Mouse (Mus musculus): ENCODE results near the gene Als2cr12. TPM values are rescaled to one million over a fixed set of nuclear protein-coding genes. Genes with fewer than 3 reads are reported as not detected.

Als2cr12 gene
- polyA plus RNA-seq, 1 experiment, result 0.47 TPM

DNA sequence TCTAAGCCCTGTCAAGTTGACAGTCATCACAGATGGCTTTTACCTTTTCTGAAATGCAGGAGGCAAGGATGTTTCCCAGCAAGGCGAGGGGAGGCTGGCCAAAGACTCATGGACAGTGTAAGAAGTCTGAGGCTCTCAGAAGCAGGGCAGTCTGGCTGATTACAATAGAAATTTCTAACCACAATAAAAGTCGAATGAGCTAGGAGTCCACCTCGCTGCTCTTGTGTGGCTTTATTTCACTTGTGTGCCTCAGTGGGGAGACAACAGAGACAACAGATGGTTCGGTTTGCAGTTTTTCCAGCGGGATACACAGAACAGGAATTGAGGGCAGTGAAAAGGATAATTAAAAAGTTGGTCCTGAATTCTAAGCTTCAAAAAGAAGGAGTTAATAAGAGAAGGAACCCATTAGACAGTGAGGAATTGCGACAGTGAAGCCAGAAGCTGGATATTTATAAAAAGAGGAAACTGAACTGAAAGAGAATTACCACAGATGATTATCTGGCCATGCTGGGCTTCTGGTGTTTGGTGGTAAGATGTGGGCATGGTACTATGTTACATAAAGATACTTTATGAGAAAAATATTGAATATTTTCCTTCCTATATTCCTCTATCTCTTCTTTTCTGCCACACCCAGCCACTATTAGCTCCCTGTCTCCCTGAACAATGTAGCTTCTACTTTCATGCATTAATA lies 77.7 kb downstream of the Als2cr12 start:
- 72% methylated on average over 6 of the region's 6 CpGs for WGBS
- Histone ChIP-seq H3K27ac (ENCODE audit: insufficient read depth, low read depth, low read length) (no peak overlapping the region), H3K4me3 (ENCODE audit: low read depth, low read length) (no peak overlapping the region), H3K36me3 (ENCODE audit: control insufficient read depth, insufficient read depth, low read length) (no peaks in the 10 kb centered on the region), H3K27me3 (ENCODE audit: control insufficient read depth, insufficient read depth, low read length) (no peaks in the 10 kb centered on the region), H3K4me1 (ENCODE audit: control insufficient read depth, insufficient read depth, insufficient read length, low read length) (peaks cover 9% of the 10 kb centered on the region; the same call in 1 of the 2 replicates)
- TF ChIP-seq CTCF (IDR thresholded peaks at IDR 0.05; ENCODE audit: extremely low read depth, insufficient read length, insufficient replicate concordance, low read depth, low read length) (no peak), POLR2A (IDR thresholded peaks at IDR 0.05; ENCODE audit: low read depth, low read length) (no peak)

DNA sequence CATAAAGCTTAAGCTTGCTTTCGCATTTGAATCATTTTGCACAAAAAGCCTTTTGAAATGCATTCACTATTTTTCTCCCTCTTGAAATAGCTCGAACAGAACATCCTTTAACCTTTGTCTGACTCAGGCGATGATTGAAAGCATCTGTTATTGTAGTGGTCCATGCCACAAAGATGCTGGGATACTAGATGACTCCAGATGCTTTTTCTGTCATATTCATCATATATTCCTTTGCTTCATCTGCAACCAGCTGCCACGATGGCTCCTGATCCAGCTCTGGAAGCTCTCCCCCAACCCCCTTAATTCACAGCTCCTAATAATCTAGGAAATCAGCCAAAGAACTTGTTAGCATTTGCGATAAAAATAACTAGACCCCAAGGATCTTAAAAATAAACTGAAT lies 78.7 kb downstream of the Als2cr12 start:
- Histone ChIP-seq H3K4me3 (ENCODE audit: low read depth, low read length) (no peak overlapping the region), H3K36me3 (ENCODE audit: control insufficient read depth, insufficient read depth, low read length) (no peaks in the 10 kb centered on the region), H3K27me3 (ENCODE audit: control insufficient read depth, insufficient read depth, low read length) (no peaks in the 10 kb centered on the region), H3K27ac (ENCODE audit: insufficient read depth, low read depth, low read length) (no peak overlapping the region), H3K4me1 (ENCODE audit: control insufficient read depth, insufficient read depth, insufficient read length, low read length) (peaks cover 9% of the 10 kb centered on the region; the same call in 1 of the 2 replicates)
- WGBS, result 76% methylated on average over 5 of the region's 5 CpGs
- TF ChIP-seq CTCF (IDR thresholded peaks at IDR 0.05; ENCODE audit: extremely low read depth, insufficient read length, insufficient replicate concordance, low read depth, low read length) (no peak), POLR2A (IDR thresholded peaks at IDR 0.05; ENCODE audit: low read depth, low read length) (no peak)

DNA sequence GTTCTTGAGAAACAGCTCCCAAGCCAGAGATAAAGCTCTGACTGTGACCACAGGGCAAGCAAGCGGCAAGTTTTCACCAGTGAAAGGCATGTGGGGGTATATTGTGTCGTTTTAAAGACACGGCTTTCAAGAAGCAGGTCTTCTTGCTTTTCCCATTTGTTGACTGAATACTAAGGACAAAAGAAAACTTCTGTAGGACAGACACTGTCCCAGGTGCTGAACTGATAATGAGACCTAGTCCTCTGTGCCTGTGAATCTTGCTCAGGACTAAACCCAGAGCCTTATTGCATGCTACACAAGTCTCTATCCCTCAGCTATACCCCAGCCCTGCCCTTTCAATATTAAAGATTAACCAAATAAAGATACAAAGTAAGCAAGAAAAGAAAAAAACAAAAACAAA lies 79.6 kb downstream of the Als2cr12 start:
- H3K27ac ChIP-seq (ENCODE audit: insufficient read depth, low read depth, low read length), result peak overlapping the region; percentile 84
- no peaks in the 10 kb centered on the region for H3K36me3 ChIP-seq (ENCODE audit: control insufficient read depth, insufficient read depth, low read length)
- H3K4me3 ChIP-seq (ENCODE audit: low read depth, low read length), result no peak overlapping the region
- peaks cover 8% of the 10 kb centered on the region; the same call in 1 of the 2 replicates for H3K4me1 ChIP-seq (ENCODE audit: control insufficient read depth, insufficient read depth, insufficient read length, low read length)
- 62% methylated on average over 3 of the region's 3 CpGs for WGBS
- no peaks in the 10 kb centered on the region for H3K27me3 ChIP-seq (ENCODE audit: control insufficient read depth, insufficient read depth, low read length)
- TF ChIP-seq POLR2A (IDR thresholded peaks at IDR 0.05; ENCODE audit: low read depth, low read length), result no peak
- TF ChIP-seq CTCF (IDR thresholded peaks at IDR 0.05; ENCODE audit: extremely low read depth, insufficient read length, insufficient replicate concordance, low read depth, low read length), result no peak

DNA sequence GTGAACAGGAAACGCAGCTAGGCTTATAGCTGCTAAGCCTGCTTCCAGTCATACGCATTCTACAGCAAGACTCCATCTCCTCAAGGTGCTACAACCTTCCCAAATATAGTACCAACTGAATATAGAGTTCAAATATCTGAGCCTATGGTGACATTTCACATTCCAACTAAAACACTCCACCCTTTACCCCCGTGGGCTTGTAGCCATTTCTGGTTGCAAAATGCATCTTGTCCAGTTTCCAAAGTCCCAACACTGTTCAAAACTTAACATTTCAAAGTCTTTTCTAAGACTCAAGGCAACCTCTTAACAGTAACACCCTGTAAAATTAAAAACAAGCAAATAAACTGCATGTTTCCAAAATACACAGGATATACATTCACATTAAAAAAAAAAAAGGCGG lies 80.6 kb downstream of the Als2cr12 start:
- H3K36me3 ChIP-seq (ENCODE audit: control insufficient read depth, insufficient read depth, low read length), result no peaks in the 10 kb centered on the region
- peak overlapping the region; percentile 15; the same call in 1 of the 2 replicates for H3K4me3 ChIP-seq (ENCODE audit: low read depth, low read length)
- H3K4me1 ChIP-seq (ENCODE audit: control insufficient read depth, insufficient read depth, insufficient read length, low read length), result peaks cover 11% of the 10 kb centered on the region; the same call in 1 of the 2 replicates
- no peaks in the 10 kb centered on the region for H3K27me3 ChIP-seq (ENCODE audit: control insufficient read depth, insufficient read depth, low read length)
- TF ChIP-seq CTCF (IDR thresholded peaks at IDR 0.05; ENCODE audit: extremely low read depth, insufficient read length, insufficient replicate concordance, low read depth, low read length) (no peak), POLR2A (IDR thresholded peaks at IDR 0.05; ENCODE audit: low read depth, low read length) (no peak)
- 78% methylated on average over 4 of the region's 4 CpGs for WGBS
- peak overlapping the region; percentile 88 for H3K27ac ChIP-seq (ENCODE audit: insufficient read depth, low read depth, low read length)

DNA sequence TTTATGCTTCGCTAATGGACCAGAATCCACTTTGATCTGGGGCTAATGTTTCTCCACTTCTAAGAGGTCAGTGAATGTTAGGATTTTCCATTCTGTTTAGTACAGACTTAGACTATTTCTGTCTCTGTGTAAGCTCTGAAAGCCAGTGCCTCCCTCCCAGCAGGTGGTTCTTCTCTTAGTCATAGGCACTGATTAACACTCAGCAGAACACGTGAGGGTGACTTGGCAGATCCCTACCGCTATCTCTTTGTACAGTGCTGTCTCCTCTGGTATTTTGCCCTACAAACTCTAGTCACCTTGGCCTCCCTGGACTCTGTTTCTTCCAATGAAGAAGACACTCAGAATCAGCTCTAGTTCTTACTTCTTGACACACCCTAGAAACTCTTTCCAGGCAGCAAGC lies 81.4 kb downstream of the Als2cr12 start:
- TF ChIP-seq CTCF (IDR thresholded peaks at IDR 0.05; ENCODE audit: extremely low read depth, insufficient read length, insufficient replicate concordance, low read depth, low read length), result no peak
- TF ChIP-seq POLR2A (IDR thresholded peaks at IDR 0.05; ENCODE audit: low read depth, low read length), result no peak
- H3K36me3 ChIP-seq (ENCODE audit: control insufficient read depth, insufficient read depth, low read length), result no peaks in the 10 kb centered on the region
- H3K4me1 ChIP-seq (ENCODE audit: control insufficient read depth, insufficient read depth, insufficient read length, low read length), result peaks cover 11% of the 10 kb centered on the region; the same call in 1 of the 2 replicates
- peak overlapping the region; percentile 88; the same call in 1 of the 2 replicates for H3K27ac ChIP-seq (ENCODE audit: insufficient read depth, low read depth, low read length)
- no peak overlapping the region for H3K4me3 ChIP-seq (ENCODE audit: low read depth, low read length)
- no peaks in the 10 kb centered on the region for H3K27me3 ChIP-seq (ENCODE audit: control insufficient read depth, insufficient read depth, low read length)
- WGBS, result 48% methylated on average over 3 of the region's 3 CpGs

DNA sequence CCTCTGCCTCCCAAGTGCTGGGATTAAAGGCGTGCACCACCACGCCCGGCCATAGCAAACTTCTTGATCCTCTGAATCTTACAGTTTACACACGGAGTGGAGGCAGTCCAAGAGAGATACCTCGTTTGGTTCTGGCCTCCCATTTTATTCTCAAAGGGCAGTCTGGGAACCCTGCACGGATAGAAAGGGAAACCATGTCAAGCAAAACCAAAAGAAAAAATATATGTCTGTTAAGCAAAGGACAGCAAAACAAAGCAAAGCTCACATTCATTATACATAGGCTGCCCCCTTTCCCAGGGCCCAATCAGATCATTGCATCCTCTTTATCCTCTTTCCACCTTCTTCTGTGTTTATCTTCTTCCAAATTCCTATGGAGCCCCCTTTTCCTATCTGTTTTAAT lies 82.0 kb downstream of the Als2cr12 start:
- TF ChIP-seq POLR2A (IDR thresholded peaks at IDR 0.05; ENCODE audit: low read depth, low read length) (no peak), CTCF (IDR thresholded peaks at IDR 0.05; ENCODE audit: extremely low read depth, insufficient read length, insufficient replicate concordance, low read depth, low read length) (no peak)

DNA sequence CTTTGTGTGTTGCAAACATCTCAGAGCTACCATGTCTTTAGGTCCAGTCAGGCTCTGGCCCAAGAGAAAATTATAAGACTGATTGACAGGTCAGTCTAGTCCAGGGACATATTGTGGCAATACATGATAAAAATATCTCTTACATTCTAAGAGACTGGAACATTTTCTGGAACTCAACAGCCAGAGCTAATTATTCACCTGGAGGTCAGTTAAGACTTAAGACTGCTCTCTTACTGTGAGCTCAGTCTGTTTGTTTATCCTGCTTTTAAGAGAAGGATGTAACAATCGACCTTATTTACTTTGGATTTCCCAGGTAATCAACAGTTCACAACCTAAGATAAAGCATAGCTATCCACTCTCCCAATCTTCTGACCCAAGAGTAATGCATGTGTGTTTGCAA lies 85.2 kb downstream of the Als2cr12 start:
- Histone ChIP-seq H3K4me1 (ENCODE audit: control insufficient read depth, insufficient read depth, insufficient read length, low read length) (peaks cover 8% of the 10 kb centered on the region; the same call in 1 of the 2 replicates), H3K36me3 (ENCODE audit: control insufficient read depth, insufficient read depth, low read length) (no peaks in the 10 kb centered on the region), H3K27ac (ENCODE audit: insufficient read depth, low read depth, low read length) (no peak overlapping the region), H3K4me3 (ENCODE audit: low read depth, low read length) (no peak overlapping the region), H3K27me3 (ENCODE audit: control insufficient read depth, insufficient read depth, low read length) (no peaks in the 10 kb centered on the region)
- TF ChIP-seq CTCF (IDR thresholded peaks at IDR 0.05; ENCODE audit: extremely low read depth, insufficient read length, insufficient replicate concordance, low read depth, low read length), result no peak
- TF ChIP-seq POLR2A (IDR thresholded peaks at IDR 0.05; ENCODE audit: low read depth, low read length), result no peak
- WGBS, result 11% methylated on average over 1 of the region's 1 CpGs

More for the DNA sequence above, 82.0 kb downstream of the Als2cr12 start:
- Histone ChIP-seq H3K36me3 (ENCODE audit: control insufficient read depth, insufficient read depth, low read length) (no peaks in the 10 kb centered on the region), H3K27ac (ENCODE audit: insufficient read depth, low read depth, low read length) (no peak overlapping the region), H3K27me3 (ENCODE audit: control insufficient read depth, insufficient read depth, low read length) (no peaks in the 10 kb centered on the region), H3K4me3 (ENCODE audit: low read depth, low read length) (no peak overlapping the region), H3K4me1 (ENCODE audit: control insufficient read depth, insufficient read depth, insufficient read length, low read length) (peaks cover 11% of the 10 kb centered on the region; the same call in 1 of the 2 replicates)
- WGBS, result 64% methylated on average over 6 of the region's 6 CpGs
